Mouse (Mus musculus) neutrophil, adult 65 days (primary cell): Measurements from ENCODE around the gene Fbxw28. TPM values are rescaled to one million over a fixed set of nuclear protein-coding genes. Genes with fewer than 3 reads are reported as not detected.

Experiments used
- total RNA-seq: library from RNA; stranded (reverse); gene quantifications from 2 replicates; pipeline ENCODE4 v1.2.4, GENCODE M21; 2023

The Fbxw28 gene
- total RNA-seq = not detected in 2 replicates

GRCm38 (mm10) chr9:109339559-109339958, at the start of gene Fbxw28:
Gene Fbxw28 (minus strand): TSS chr9:109339659.

GRCm38 (mm10) chr9:109287576-109287975, 51.9 kb downstream of the Fbxw28 start, which contains the start of gene Fbxw14:
Gene Fbxw14 (minus strand): TSS chr9:109287676.

Other genes with a start within 250 kb of the Fbxw28 start
- gene Plxnb1, start 244.3 kb downstream of the Fbxw28 start, total RNA-seq = 0.73 TPM in 1 of 2 replicates, not detected in the other
- not detected in 2 replicates for gene Fbxw21, start 177.6 kb downstream of the Fbxw28 start, total RNA-seq
- gene Fbxw13, start 143.7 kb downstream of the Fbxw28 start, total RNA-seq = not detected in 2 replicates
- not detected in 2 replicates for gene Fbxw20, start 104.9 kb downstream of the Fbxw28 start, total RNA-seq
- gene Fbxw14, start 52.0 kb downstream of the Fbxw28 start, total RNA-seq = not detected in 2 replicates
- not detected in 2 replicates for gene Fbxw22, start 64.6 kb upstream of the Fbxw28 start, total RNA-seq
- gene Fbxw16, start 109.5 kb upstream of the Fbxw28 start, total RNA-seq = not detected in 2 replicates
- gene Fbxw19, start 156.2 kb upstream of the Fbxw28 start, total RNA-seq = not detected in 2 replicates
- gene Fbxw15, start 228.6 kb upstream of the Fbxw28 start, total RNA-seq = not detected in 2 replicates